Mouse (Mus musculus): Measurements from ENCODE around the gene Gimap4.

DNA sequence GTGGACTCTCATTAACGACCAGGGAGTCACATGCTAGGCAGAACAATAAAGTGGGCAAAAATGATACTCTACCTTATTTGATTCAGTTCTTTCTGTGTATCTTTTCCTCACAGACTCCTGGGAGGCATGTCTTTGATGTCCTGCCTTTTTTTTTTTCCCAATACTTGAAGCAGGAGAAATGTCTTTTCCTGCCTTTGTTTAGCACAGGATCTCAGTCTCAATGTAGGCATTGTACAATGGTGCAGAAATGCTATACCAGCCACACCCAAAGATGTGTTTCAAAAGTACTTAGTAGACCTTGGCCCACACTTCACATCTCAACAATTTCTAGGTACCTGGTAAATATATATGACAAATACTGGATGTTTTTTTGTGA is 13.2 kb downstream of the Gimap4 start:
- TF ChIP-seq POLR2AphosphoS2 (IDR thresholded peaks at IDR 0.05; ENCODE audit: insufficient read length, low read depth) (no peak), TCF12 (IDR thresholded peaks at IDR 0.05; ENCODE audit: insufficient read depth, poor library complexity, severe bottlenecking) (no peak), POLR2A (IDR thresholded peaks at IDR 0.05; ENCODE audit: insufficient read length, low read depth) (no peak)

Data from myocyte (in vitro differentiated cells).